Mouse (Mus musculus) thymus, adult 2 months (tissue): ENCODE measurements around the gene Slc6a8. TPM values are rescaled to one million over a fixed set of nuclear protein-coding genes. Genes with fewer than 3 reads are reported as not detected.

Experiments
- DNase-seq: peaks from one replicate; pipeline ENCODE4 v3.0.0; 2021
- H3K27ac ChIP-seq: fragments of 200-500 bp; 2 replicates; pipeline ENCODE4 v1.5.1; 2012; ENCODE audit warnings: low read length, control low read depth; ENCODE audit not compliant: control insufficient read depth, insufficient read depth
- H3K27me3 ChIP-seq: fragments of 200-500 bp; 2 replicates; pipeline ENCODE4 v1.6.1; 2012; ENCODE audit warnings: mild to moderate bottlenecking, low read length, moderate library complexity, mixed read lengths; ENCODE audit not compliant: control insufficient read depth, insufficient read depth
- H3K36me3 ChIP-seq: fragments of 200-500 bp; 2 replicates; pipeline ENCODE4 v1.6.1; 2012; ENCODE audit warnings: mild to moderate bottlenecking, low read length, moderate library complexity; ENCODE audit not compliant: control insufficient read depth, insufficient read depth
- H3K4me1 ChIP-seq: fragments of 200-500 bp; replicated peaks from 2 replicates; pipeline ENCODE4 v1.6.1; 2012; ENCODE audit warnings: low read length; ENCODE audit not compliant: control insufficient read depth, insufficient read depth
- H3K4me3 ChIP-seq: fragments of 200-500 bp; 2 replicates; pipeline ENCODE4 v1.5.1; 2012; ENCODE audit warnings: mild to moderate bottlenecking, low read length, control low read depth, moderate library complexity; ENCODE audit not compliant: control insufficient read depth, insufficient read depth
- CTCF ChIP-seq: fragments of 200-500 bp; IDR thresholded peaks from 2 replicates; pipeline ENCODE4 v1.5.1; 2012; ENCODE audit warnings: mild to moderate bottlenecking, control low read depth, low read length, moderate library complexity, borderline replicate concordance; ENCODE audit not compliant: control insufficient read depth, poor library complexity, insufficient read depth; ENCODE audit errors: extremely low read depth
- POLR2A ChIP-seq: fragments of 200-500 bp; IDR thresholded peaks from 2 replicates; pipeline ENCODE4 v1.6.1; 2012; ENCODE audit warnings: mild to moderate bottlenecking, low read length, control low read depth, moderate library complexity; ENCODE audit not compliant: control insufficient read depth, poor library complexity, insufficient read depth; ENCODE audit errors: extremely low read depth
- WGBS: fragments of 180-500 bp; shearing (Covaris S2); methylation state at CpG from one replicate; pipeline ENCODE4 v1.1.7; 2018; 5-methylcytosine and 5-hydroxymethylcytosine counted together
- polyA plus RNA-seq: library from polyadenylated mRNA; depleted of rRNA; stranded (reverse); fragments of >200 nt; gene quantifications from 2 replicates; pipeline ENCODE4 v1.2.3, GENCODE M21; 2012

Slc6a8 gene
- polyA plus RNA-seq, 1 experiment = 44.5 TPM

DNA sequence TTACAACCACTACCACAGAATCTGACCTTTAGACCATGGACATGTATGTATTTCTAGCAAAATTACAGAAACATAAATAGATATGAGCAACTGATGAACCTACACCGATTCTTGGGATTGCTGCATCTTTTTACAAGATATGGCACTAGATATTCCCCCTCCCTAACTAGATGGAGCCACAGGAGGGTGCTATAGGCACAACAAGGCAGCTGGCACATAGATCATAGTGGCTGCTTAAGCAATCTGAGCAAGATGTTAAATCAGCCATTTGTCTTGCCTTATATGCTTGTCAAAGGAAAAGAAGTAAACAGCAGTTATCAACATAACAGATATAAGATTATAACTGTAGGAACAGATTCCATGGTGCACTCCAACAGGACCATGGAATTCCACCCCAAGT lies 27.5 kb downstream of the Slc6a8 start:
- Histone ChIP-seq H3K4me1 (no peaks in the 10 kb centered on the region), H3K36me3 (peaks cover 7% of the 10 kb centered on the region; the same call in 1 of the 2 replicates), H3K4me3 (no peak overlapping the region), H3K27me3 (no peaks in the 10 kb centered on the region), H3K27ac (no peak overlapping the region)
- 71% methylated on average over 1 of the region's 1 CpGs for WGBS
- no peak for TF ChIP-seq POLR2A
- no peak for TF ChIP-seq CTCF
- peak; percentile 6 for DNase-seq

- no peaks in the 10 kb centered on the region for H3K27me3 ChIP-seq
- 3% methylated on average over 21 of the region's 21 CpGs for WGBS
- TF ChIP-seq POLR2A = no peak
- TF ChIP-seq CTCF = no peak
- peak overlapping the region; percentile 67 for H3K27ac ChIP-seq
- peak; percentile 46 for DNase-seq
- peak overlapping the region; percentile 78 for H3K4me3 ChIP-seq
- H3K4me1 ChIP-seq = peaks cover 14% of the 10 kb centered on the region
- H3K36me3 ChIP-seq = no peaks in the 10 kb centered on the region
Measured at GRCm38 (mm10) chrX:73715476-73716108, 42.6 kb downstream of the Slc6a8 start.

GRCm38 (mm10) chrX:73716109-73716661 lies 43.2 kb downstream of the Slc6a8 start, which contains the start of the genes Bcap31 and Abcd1:
TSS of gene Bcap31 (minus strand) at chrX:73716175.
TSS of gene Abcd1 (plus strand) at chrX:73716597.
- peak within 1 kb of the TSS; percentile 94 for H3K27ac ChIP-seq
- peaks cover 14% of the 10 kb centered on the region for H3K4me1 ChIP-seq
- TF ChIP-seq CTCF = 0 out of 2 replicates have a peak, but pooled peaks have one; percentile 22
- peak; percentile 88 for TF ChIP-seq POLR2A
- no peaks in the 10 kb centered on the region for H3K27me3 ChIP-seq
- WGBS = under 1% methylated on average over 45 of the region's 45 CpGs
- H3K36me3 ChIP-seq = peaks cover 3% of the 10 kb centered on the region; the same call in 1 of the 2 replicates
- peak; percentile 94 for DNase-seq
- H3K4me3 ChIP-seq = peak within 1 kb of the TSS; percentile 82

- Histone ChIP-seq H3K4me1 (peaks cover 14% of the 10 kb centered on the region), H3K36me3 (peaks cover 6% of the 10 kb centered on the region; the same call in 1 of the 2 replicates), H3K4me3 (peak overlapping the region; percentile 82), H3K27me3 (no peaks in the 10 kb centered on the region), H3K27ac (peak overlapping the region; percentile 94)
- WGBS = 0% methylated on average over 30 of the region's 30 CpGs
- TF ChIP-seq POLR2A (no peak), CTCF (no peak)
- peak; percentile 26 for DNase-seq
Measured at GRCm38 (mm10) chrX:73716709-73717545, 44.0 kb downstream of the Slc6a8 start.

- peaks cover 14% of the 10 kb centered on the region for H3K4me1 ChIP-seq
- WGBS = 11% methylated on average over 11 of the region's 11 CpGs
- peak; percentile 40 for DNase-seq
Measured at GRCm38 (mm10) chrX:73717667-73718066, 44.7 kb downstream of the Slc6a8 start.

GRCm38 (mm10) chrX:73718271-73718670 lies 45.3 kb downstream of the Slc6a8 start:
- TF ChIP-seq CTCF = no peak
- TF ChIP-seq POLR2A = no peak
- peaks cover 14% of the 10 kb centered on the region for H3K4me1 ChIP-seq
- H3K27ac ChIP-seq = peak overlapping the region; percentile 94
- H3K36me3 ChIP-seq = peaks cover 6% of the 10 kb centered on the region; the same call in 1 of the 2 replicates
- H3K27me3 ChIP-seq = no peaks in the 10 kb centered on the region
- WGBS = 12% methylated on average over 3 of the region's 3 CpGs
- H3K4me3 ChIP-seq = peak overlapping the region; percentile 82
- peak; percentile 3 for DNase-seq

More at GRCm38 (mm10) chrX:73717667-73718066, 44.7 kb downstream of the Slc6a8 start:
- Histone ChIP-seq H3K27ac (peak overlapping the region; percentile 94), H3K27me3 (no peaks in the 10 kb centered on the region), H3K36me3 (peaks cover 6% of the 10 kb centered on the region; the same call in 1 of the 2 replicates), H3K4me3 (peak overlapping the region; percentile 82)
- TF ChIP-seq CTCF (no peak), POLR2A (no peak)
